Mouse (Mus musculus) urinary bladder, adult 2 months (tissue): ENCODE results near the gene Ythdc1. TPM values are rescaled to one million over a fixed set of nuclear protein-coding genes. Genes with fewer than 3 reads are reported as not detected.

ENCODE experiments used
- polyA plus RNA-seq: library from polyadenylated mRNA; depleted of rRNA; stranded (reverse); fragments of >200 nt; gene quantifications from 2 replicates; pipeline ENCODE4 v1.2.3, GENCODE M21; 2012; rRNA removed

The Ythdc1 gene
- polyA plus RNA-seq, 1 experiment, result 52.6 TPM

Other genes with a start within 250 kb of the Ythdc1 start
- gene Tmprss11f, start 171.8 kb upstream of the Ythdc1 start, polyA plus RNA-seq, result 0.63 and 0.73 TPM in 2 replicates
- gene Tmprss11b, start 127.9 kb upstream of the Ythdc1 start, polyA plus RNA-seq, result 0.04 TPM in 1 of 2 replicates, not detected in the other
- 0.29 and 0.34 TPM in 2 replicates for gene Tmprss11e, start 58.4 kb upstream of the Ythdc1 start, polyA plus RNA-seq
- gene Ugt2b34, start 102.7 kb downstream of the Ythdc1 start, polyA plus RNA-seq, result 54.5 and 59.2 TPM in 2 replicates
- 0.07 and 0.09 TPM in 2 replicates for gene Ugt2b1, start 122.3 kb downstream of the Ythdc1 start, polyA plus RNA-seq
- 1.6 and 2.2 TPM in 2 replicates for gene Ugt2b35, start 196.6 kb downstream of the Ythdc1 start, polyA plus RNA-seq